Mouse (Mus musculus) heart, embryonic 11.5 days (tissue): ENCODE measurements around the gene Blvrb. TPM values are rescaled to one million over a fixed set of nuclear protein-coding genes. Genes with fewer than 3 reads are reported as not detected.

ENCODE experiments used
- ATAC-seq: fragments of 200-750 bp; cut with Nextera tagmentation; replicated peaks from 2 replicates; pipeline ENCODE4 v1.8.0; 2017; ENCODE audit warnings: moderate library complexity; ENCODE audit not compliant: insufficient number of reproducible peaks, low FRiP score, low TSS enrichment
- H3K27ac ChIP-seq: fragments of 300-500 bp; sonication (generic); 2 replicates; pipeline ENCODE4 v1.5.1; 2014; ENCODE audit warnings: mild to moderate bottlenecking, low read depth, low read length
- H3K27me3 ChIP-seq: fragments of 300-500 bp; sonication (generic); 2 replicates; pipeline ENCODE4 v1.6.1; 2014; ENCODE audit warnings: mild to moderate bottlenecking, low read length, mixed read lengths; ENCODE audit not compliant: control insufficient read depth, insufficient read depth
- H3K36me3 ChIP-seq: fragments of 300-500 bp; sonication (generic); 2 replicates; pipeline ENCODE4 v1.6.1; 2014; ENCODE audit warnings: mild to moderate bottlenecking, low read length, moderate library complexity, mixed read lengths; ENCODE audit not compliant: control insufficient read depth, insufficient read depth
- H3K4me1 ChIP-seq: fragments of 300-500 bp; sonication (generic); 2 replicates; pipeline ENCODE4 v1.6.1; 2014; ENCODE audit warnings: low read length; ENCODE audit not compliant: control insufficient read depth, insufficient read depth
- H3K4me2 ChIP-seq: fragments of 300-500 bp; sonication (generic); 2 replicates; pipeline ENCODE4 v1.6.1; 2014; ENCODE audit warnings: mild to moderate bottlenecking, moderate library complexity
- H3K4me3 ChIP-seq: fragments of 300-500 bp; sonication (generic); 2 replicates; pipeline ENCODE4 v1.5.1; 2014; ENCODE audit warnings: low read depth, low read length
- H3K9ac ChIP-seq: fragments of 300-500 bp; sonication (generic); 2 replicates; pipeline ENCODE4 v1.6.1; 2014; ENCODE audit warnings: mild to moderate bottlenecking, low read depth, low read length, moderate library complexity
- H3K9me3 ChIP-seq: fragments of 300-500 bp; sonication (generic); replicated peaks from 2 replicates; pipeline ENCODE4 v1.6.1; 2016; ENCODE audit warnings: low read length; ENCODE audit not compliant: control insufficient read depth
- WGBS: fragments of 180-500 bp; shearing (Covaris S2); extraction: QIAGEN DNeasy Blood & Tissue Kit; methylation state at CpG from one replicate; pipeline ENCODE4 v1.1.7; 2014; ENCODE audit not compliant: insufficient replicate concordance; 5-methylcytosine and 5-hydroxymethylcytosine counted together
- polyA plus RNA-seq: library from polyadenylated mRNA; unstranded; fragments of >200 nt; fragmentation: Nextera tagmentation; extraction: Ambion mirVana; gene quantifications from 2 replicates; pipeline ENCODE4 v1.2.1, GENCODE M21; 2014

Gene Blvrb
- polyA plus RNA-seq, 1 experiment from 2014 or later: 121 TPM

DNA sequence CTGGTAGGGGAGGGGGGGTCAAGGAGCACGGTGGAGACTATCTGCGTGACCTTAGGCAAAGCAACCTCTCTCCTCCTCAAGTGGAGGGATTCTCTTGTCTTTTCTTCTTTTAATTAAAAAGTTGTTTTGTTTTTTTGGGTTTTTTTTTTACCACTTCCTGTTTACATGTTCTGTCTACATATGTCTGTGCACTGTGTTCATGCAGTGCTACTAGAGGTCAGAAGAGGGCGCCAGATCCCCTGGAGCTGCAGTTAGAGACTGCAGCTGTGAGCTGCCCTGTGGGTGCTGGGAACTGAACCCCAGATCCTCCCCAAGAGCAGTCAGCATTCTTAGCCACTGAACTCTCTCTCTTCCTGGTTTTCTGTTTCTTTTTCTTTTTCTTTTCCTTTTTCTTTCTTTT, 28.7 kb upstream of the Blvrb start:
- Histone ChIP-seq H3K4me1 (no peaks in the 10 kb centered on the region), H3K9ac (no peak overlapping the region), H3K27ac (no peak overlapping the region), H3K9me3 (no peaks in the 10 kb centered on the region; the same call in 1 of the 2 replicates), H3K36me3 (no peaks in the 10 kb centered on the region), H3K27me3 (0 out of 2 replicates have a peak, but pooled peaks cover 5% of the 10 kb centered on the region), H3K4me2 (no peak overlapping the region), H3K4me3 (no peak overlapping the region)
- no peak for ATAC-seq
- WGBS: 67% methylated on average over 3 of the region's 3 CpGs

DNA sequence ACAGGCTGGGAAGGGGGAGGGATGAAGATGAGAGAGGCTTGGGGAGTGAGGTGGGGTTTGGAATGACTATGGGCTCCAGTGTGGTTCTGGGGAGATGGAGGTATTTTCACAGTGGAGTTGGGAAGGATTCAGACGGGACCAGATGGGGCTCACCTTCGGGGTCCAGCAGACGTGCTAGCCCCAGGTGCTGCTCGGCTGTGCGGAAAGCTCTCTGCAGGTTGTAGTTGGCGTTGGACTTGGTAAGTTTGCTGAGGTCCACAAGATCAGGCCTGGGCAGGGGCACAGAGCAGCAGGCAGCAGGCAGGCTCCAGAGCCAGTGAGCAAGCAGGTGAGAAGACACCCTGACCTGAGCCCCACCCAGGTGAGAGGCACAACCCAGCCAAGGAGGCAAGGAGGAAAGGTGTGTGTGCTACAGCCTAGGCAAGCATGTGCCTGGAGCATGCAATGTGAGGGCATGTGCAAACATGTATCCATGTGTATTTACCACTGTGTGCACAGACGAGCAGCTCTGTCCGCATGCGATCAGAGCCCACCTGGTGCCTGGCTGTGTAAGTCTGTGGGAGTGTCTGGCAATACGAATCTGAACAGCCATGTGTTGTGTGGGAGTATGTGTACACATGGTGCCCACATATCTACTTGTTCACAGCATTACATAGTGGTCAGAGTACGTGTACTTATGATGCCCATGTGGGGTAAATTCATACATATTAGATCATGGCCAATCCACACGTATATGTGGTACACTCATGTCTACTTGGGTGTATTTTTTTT, 24.0 kb upstream of the Blvrb start:
- H3K4me2 ChIP-seq: no peak overlapping the region
- no peak overlapping the region for H3K9ac ChIP-seq
- ATAC-seq: no peak
- 0 out of 2 replicates have a peak, but pooled peaks cover 2% of the 10 kb centered on the region for H3K27me3 ChIP-seq
- H3K4me1 ChIP-seq: no peaks in the 10 kb centered on the region
- no peaks in the 10 kb centered on the region; the same call in 1 of the 2 replicates for H3K9me3 ChIP-seq
- H3K27ac ChIP-seq: no peak overlapping the region
- no peak overlapping the region for H3K4me3 ChIP-seq
- no peaks in the 10 kb centered on the region for H3K36me3 ChIP-seq
- WGBS: 83% methylated on average over 12 of the region's 12 CpGs

DNA sequence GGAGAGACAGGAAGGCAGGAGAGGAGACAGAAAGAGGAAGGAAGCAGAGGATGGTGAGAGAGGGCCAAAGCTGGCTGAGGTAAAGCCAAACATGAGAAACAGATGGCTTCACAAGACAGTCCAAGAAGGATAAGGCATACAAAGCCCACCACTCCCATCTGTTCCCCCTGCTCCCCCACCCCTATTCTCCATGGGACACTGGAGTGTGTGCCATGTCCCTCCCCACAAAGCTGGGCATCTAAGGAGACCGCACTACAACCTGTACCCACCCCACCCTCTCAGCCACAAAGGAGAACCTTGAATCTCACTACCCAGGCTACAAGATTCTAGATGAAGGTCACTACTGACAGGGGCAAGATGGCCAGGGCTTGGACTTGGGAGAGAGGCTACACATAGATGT, 20.4 kb upstream of the Blvrb start:
- Histone ChIP-seq H3K36me3 (no peaks in the 10 kb centered on the region), H3K27me3 (0 out of 2 replicates have a peak, but pooled peaks cover 2% of the 10 kb centered on the region)
- WGBS: 83% methylated on average over 1 of the region's 1 CpGs

DNA sequence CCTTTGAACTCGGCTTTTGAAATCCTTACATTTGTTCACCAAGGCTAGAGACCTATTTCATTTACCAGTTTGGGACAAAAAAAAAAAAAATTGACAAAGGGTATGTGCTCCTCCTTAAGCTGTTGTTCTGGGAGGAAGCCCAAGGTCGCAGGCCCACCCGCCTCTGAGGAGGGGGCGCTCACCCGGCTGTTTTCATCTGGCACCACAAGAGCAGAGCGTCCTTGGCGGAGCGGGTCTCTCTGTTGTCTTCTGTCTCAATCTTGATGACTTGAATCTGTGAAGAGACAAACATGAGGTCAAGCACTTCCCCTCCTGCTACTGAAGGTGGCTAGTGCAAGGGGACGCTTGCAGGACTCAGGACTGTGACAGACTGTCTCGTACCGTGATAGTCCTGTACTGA, 19.8 kb upstream of the Blvrb start:
- no peak overlapping the region for H3K27ac ChIP-seq
- H3K4me1 ChIP-seq: no peaks in the 10 kb centered on the region
- H3K4me2 ChIP-seq: no peak overlapping the region
- H3K36me3 ChIP-seq: no peaks in the 10 kb centered on the region
- ATAC-seq: no peak
- H3K27me3 ChIP-seq: peaks cover 4% of the 10 kb centered on the region
- peaks cover 3% of the 10 kb centered on the region; the same call in 1 of the 2 replicates for H3K9me3 ChIP-seq
- no peak overlapping the region for H3K9ac ChIP-seq
- no peak overlapping the region for H3K4me3 ChIP-seq
- WGBS: 75% methylated on average over 11 of the region's 11 CpGs

More for the DNA sequence above, 20.4 kb upstream of the Blvrb start:
- Histone ChIP-seq H3K4me3 (no peak overlapping the region), H3K9me3 (peaks cover 3% of the 10 kb centered on the region), H3K9ac (no peak overlapping the region), H3K27ac (no peak overlapping the region), H3K4me1 (no peaks in the 10 kb centered on the region), H3K4me2 (no peak overlapping the region)
- ATAC-seq: no peak

DNA sequence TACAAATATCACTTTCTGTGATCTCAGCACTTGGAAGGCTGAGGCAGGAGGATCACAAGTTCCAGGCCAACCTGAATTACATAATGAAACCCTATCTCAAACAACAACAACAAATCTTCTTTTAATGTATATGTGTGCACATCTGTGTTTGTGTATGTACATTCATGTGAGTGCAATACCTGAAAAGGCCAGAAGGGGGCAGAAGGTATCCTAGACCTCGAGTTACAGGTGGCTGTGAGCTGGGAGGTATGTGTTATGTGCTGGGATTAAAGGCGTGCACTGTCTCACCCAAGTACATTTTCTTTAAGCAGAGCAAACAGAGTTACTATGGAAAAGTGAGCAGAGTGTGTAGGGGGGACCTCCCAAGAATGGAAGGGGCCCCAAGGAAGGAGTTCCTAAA, 18.6 kb upstream of the Blvrb start:
- ATAC-seq: no peak
- H3K9ac ChIP-seq: no peak overlapping the region
- peaks cover 12% of the 10 kb centered on the region for H3K27me3 ChIP-seq
- no peak overlapping the region for H3K4me2 ChIP-seq
- H3K4me1 ChIP-seq: no peaks in the 10 kb centered on the region
- no peak overlapping the region for H3K4me3 ChIP-seq
- 68% methylated on average over 2 of the region's 2 CpGs for WGBS
- H3K36me3 ChIP-seq: no peaks in the 10 kb centered on the region
- H3K27ac ChIP-seq: no peak overlapping the region
- peaks cover 3% of the 10 kb centered on the region; the same call in 1 of the 2 replicates for H3K9me3 ChIP-seq

DNA sequence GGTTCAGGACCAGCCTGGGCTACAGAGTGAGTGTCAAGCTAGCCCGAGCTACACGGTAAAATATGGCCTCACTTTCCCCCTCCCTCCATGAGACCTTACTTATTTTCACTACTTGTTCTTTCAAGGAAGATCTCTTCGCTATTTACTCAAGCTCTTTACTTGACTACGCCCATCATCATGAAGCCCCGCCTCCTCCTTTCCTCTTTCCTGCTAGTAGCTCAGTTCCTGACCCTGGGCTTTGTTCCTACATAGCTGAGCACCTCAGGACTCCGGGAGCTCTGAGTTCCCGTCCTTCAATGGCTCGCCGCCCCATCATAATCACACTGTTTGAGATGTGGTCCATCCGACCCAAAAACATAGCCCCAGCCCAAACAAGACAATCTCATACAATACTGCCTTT, 14.4 kb upstream of the Blvrb start:
- WGBS: 18% methylated on average over 10 of the region's 10 CpGs
- Histone ChIP-seq H3K27ac (no peak overlapping the region), H3K4me3 (no peak overlapping the region), H3K36me3 (no peaks in the 10 kb centered on the region), H3K4me2 (peak overlapping the region; percentile 16; the same call in 1 of the 2 replicates), H3K27me3 (peaks cover 25% of the 10 kb centered on the region), H3K4me1 (no peaks in the 10 kb centered on the region), H3K9me3 (peaks cover 3% of the 10 kb centered on the region; the same call in 1 of the 2 replicates), H3K9ac (no peak overlapping the region)
- no peak; the same call in 1 of the 2 replicates for ATAC-seq

DNA sequence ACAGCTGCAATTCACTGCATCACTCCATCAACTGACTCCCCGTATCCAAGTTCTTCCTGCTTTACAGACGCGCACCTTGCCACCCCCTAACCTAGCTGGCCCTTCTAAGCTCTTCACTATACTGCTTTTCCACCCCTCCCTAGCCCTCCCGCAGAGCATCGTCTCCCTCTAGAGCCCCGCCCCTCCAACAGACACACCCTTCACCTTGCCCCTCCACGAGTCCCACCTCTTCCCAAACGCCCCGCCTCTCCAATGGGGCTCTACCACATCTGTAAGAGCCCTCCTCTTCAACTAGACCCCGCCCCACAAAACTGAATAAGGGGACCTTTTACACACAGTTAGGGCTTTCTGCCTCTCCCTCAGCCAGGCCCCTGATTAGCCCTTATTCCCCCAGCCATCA, 14.0 kb upstream of the Blvrb start:
- WGBS: 5% methylated on average over 10 of the region's 10 CpGs
- Histone ChIP-seq H3K4me3 (no peak overlapping the region), H3K27me3 (peaks cover 25% of the 10 kb centered on the region), H3K9ac (no peak overlapping the region), H3K36me3 (no peaks in the 10 kb centered on the region), H3K4me2 (peak overlapping the region; percentile 16; the same call in 1 of the 2 replicates), H3K27ac (no peak overlapping the region), H3K4me1 (no peaks in the 10 kb centered on the region), H3K9me3 (peaks cover 3% of the 10 kb centered on the region; the same call in 1 of the 2 replicates)
- no peak; the same call in 1 of the 2 replicates for ATAC-seq

DNA sequence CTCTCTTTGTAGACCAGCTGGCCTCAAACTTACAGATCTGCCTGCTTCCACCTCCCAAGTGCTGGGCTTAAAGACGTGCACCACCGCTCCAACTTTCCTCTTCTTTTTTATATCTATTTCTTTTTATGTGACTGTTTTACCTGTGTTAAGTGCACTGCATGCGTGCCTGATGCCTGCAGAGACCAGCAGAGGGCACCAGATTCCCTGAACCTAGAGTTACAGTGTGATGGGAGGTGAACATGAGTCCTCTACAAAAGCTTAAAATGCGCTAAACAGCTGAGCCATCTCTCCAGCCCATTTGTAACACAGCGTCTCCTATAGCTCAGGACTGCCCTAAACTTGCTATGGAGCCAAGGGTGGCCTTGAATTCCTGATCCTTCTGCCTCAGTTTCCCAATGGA, 10.2 kb upstream of the Blvrb start:
- 52% methylated on average over 5 of the region's 5 CpGs for WGBS
- no peak overlapping the region for H3K4me2 ChIP-seq
- no peak overlapping the region for H3K4me3 ChIP-seq
- no peak for ATAC-seq
- H3K27ac ChIP-seq: no peak overlapping the region
- no peaks in the 10 kb centered on the region for H3K9me3 ChIP-seq
- no peaks in the 10 kb centered on the region for H3K4me1 ChIP-seq
- no peak overlapping the region for H3K9ac ChIP-seq
- H3K36me3 ChIP-seq: no peaks in the 10 kb centered on the region
- H3K27me3 ChIP-seq: peaks cover 25% of the 10 kb centered on the region

DNA sequence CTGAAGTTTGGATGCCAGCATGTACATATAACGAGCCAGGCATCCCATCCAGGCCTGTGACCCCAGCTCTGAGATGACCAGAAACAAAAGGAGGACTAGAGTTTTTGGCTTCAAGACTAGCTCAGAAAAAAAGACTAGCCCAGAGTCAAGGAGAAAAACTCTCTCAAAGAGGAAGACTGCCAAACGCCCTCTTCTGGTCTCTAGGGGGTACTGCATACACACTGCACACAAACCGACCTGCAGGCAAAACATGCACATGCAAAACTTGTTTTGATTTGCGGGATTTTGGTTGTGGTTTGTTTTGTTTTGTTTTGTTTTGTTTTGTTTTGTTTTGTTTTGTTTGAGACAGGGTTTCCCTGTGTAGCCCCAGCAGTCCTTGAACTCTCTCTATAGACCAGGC, 7.8 kb upstream of the Blvrb start:
- peaks cover 11% of the 10 kb centered on the region for H3K27me3 ChIP-seq
- H3K4me1 ChIP-seq: no peaks in the 10 kb centered on the region
- no peak overlapping the region for H3K4me2 ChIP-seq
- 75% methylated on average over 4 of the region's 4 CpGs for WGBS
- no peak overlapping the region for H3K27ac ChIP-seq
- no peak overlapping the region for H3K4me3 ChIP-seq
- ATAC-seq: no peak
- no peak overlapping the region for H3K9ac ChIP-seq
- H3K9me3 ChIP-seq: no peaks in the 10 kb centered on the region
- H3K36me3 ChIP-seq: no peaks in the 10 kb centered on the region
